Mouse (Mus musculus): ENCODE measurements around the gene Vac14. TPM values are rescaled to one million over a fixed set of nuclear protein-coding genes. Genes with fewer than 3 reads are reported as not detected.

Vac14 gene
- polyA plus RNA-seq, 1 experiment = 26.8 TPM

DNA sequence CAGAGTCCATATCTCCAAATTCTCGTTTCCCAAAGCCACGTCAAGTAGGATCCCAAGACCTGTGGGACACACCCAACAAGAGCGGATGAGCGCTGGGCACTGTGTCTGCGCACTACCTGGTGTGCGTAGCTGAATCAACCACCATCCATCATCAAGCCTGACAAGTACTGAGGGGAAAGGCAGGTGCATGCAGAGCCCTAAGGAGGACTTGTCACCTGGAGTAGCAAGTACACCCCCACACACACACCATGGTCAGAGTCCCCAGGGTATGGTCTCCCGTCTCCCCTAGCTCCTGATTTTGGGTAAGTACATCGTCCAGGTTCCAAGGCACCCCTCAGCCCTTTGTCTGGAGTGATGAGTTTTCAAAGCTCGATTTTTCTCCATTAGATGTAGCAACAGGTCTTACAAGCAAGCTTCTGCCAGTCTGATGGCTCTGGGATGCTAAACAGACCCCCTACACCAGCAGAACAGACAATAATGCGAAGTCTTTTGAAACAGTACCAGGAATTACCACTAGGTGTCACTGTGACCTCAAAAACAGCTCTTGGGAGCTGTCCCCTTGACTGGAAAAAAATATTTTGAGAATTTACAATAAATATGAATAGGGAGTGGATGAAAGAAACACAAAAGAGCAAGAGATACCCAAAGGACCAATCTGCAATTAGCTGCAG, 131.2 kb downstream of the Vac14 start:
- H3K79me2 ChIP-seq (ENCODE audit: control insufficient read depth, insufficient read depth) = no peaks in the 10 kb centered on the region
- no peaks in the 10 kb centered on the region for H3K27me3 ChIP-seq (ENCODE audit: control insufficient read depth, insufficient read depth, insufficient read length)
- no peak overlapping the region for H3K4me2 ChIP-seq (ENCODE audit: low read depth)
- no peaks in the 10 kb centered on the region for H3K36me3 ChIP-seq (ENCODE audit: control insufficient read depth, insufficient read depth)
- H3K4me3 ChIP-seq = no peak overlapping the region
- TF ChIP-seq E2F4 (IDR thresholded peaks at IDR 0.05; ENCODE audit: insufficient read depth) (no peak), TCF12 (IDR thresholded peaks at IDR 0.05; ENCODE audit: insufficient read depth, poor library complexity, severe bottlenecking) (no peak)
- no peak overlapping the region for H3ac ChIP-seq (ENCODE audit: control insufficient read depth, insufficient read length)

DNA sequence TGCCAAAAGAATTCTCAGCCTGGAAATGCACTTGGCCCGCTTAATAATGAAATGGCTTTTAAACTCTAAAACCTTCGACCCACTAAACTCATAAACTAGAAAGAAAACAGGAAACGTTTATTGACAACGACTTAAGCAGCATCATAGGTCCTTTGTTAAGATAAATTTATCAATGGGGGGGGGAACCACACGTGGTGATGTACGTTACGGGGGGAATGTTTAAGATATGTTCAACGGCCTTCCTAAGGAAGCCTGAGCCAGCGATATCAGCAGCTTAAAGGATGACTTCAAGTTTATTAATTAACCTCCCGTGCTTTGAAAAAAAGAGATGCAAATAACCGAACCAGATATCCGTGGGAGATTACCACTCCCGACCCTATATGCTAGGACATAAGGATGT, 131.9 kb downstream of the Vac14 start:
- no peak for TF ChIP-seq MYOG (IDR thresholded peaks at IDR 0.05; ENCODE audit: control insufficient read depth in 1 of 3, insufficient read depth in 1 of 3, insufficient read length in 2 of 3, low read depth in 2 of 3)
- no peak for TF ChIP-seq POLR2AphosphoS2 (IDR thresholded peaks at IDR 0.05; ENCODE audit: insufficient read length, low read depth)
- TF ChIP-seq MYOD1 (IDR thresholded peaks at IDR 0.05; ENCODE audit: control insufficient read depth in 1 of 3, insufficient read length in 2 of 3, low read depth in 2 of 3) = no peak
- no peak for TF ChIP-seq E2F4 (IDR thresholded peaks at IDR 0.05; ENCODE audit: insufficient read depth)
- TF ChIP-seq USF1 (IDR thresholded peaks at IDR 0.05; ENCODE audit: low read depth) = no peak
- no peak for TF ChIP-seq MAX (IDR thresholded peaks at IDR 0.05; ENCODE audit: low read depth)
- no peak for TF ChIP-seq CEBPB (IDR thresholded peaks at IDR 0.05; ENCODE audit: insufficient read depth, poor library complexity, severe bottlenecking)
- no peak for TF ChIP-seq TCF3 (IDR thresholded peaks at IDR 0.05; ENCODE audit: insufficient read length, low read depth)
- no peak for TF ChIP-seq TCF12 (IDR thresholded peaks at IDR 0.05; ENCODE audit: insufficient read depth, poor library complexity, severe bottlenecking)
- no peak for TF ChIP-seq SRF (IDR thresholded peaks at IDR 0.05; ENCODE audit: control insufficient read depth, insufficient read length, low read depth)
- no peak for TF ChIP-seq POLR2A (IDR thresholded peaks at IDR 0.05; ENCODE audit: insufficient read length, low read depth)
- no peak for TF ChIP-seq REST (IDR thresholded peaks at IDR 0.05; ENCODE audit: insufficient read depth, insufficient read length)
- H3K4me3 ChIP-seq = no peak overlapping the region
- no peak overlapping the region for H3K4me2 ChIP-seq (ENCODE audit: low read depth)
- H3K27me3 ChIP-seq (ENCODE audit: control insufficient read depth, insufficient read depth, insufficient read length) = no peaks in the 10 kb centered on the region
- no peak overlapping the region for H3ac ChIP-seq (ENCODE audit: control insufficient read depth, insufficient read length)
- no peaks in the 10 kb centered on the region for H3K36me3 ChIP-seq (ENCODE audit: control insufficient read depth, insufficient read depth)
- no peaks in the 10 kb centered on the region for H3K79me2 ChIP-seq (ENCODE audit: control insufficient read depth, insufficient read depth)

DNA sequence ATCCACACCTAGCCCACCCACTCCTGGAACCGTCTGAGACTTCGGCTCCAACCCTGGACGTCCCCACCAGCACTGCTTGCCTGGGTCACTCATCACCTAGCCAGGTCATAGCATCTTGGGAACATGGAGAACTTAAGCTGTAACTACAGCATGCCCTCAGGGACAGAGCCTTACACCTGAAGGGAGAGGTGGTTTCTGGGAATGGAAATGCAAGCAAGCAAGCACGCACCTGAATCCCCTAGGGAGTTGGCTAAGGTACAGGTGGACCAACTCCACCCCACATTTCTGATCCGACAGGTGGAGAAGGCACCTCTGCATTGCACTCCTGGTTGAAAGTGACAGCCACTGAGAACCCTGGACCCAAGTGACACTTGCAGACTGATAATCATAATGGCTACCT, 133.1 kb downstream of the Vac14 start:
- H3K4me2 ChIP-seq (ENCODE audit: low read depth) = no peak overlapping the region
- no peak overlapping the region for H3ac ChIP-seq (ENCODE audit: control insufficient read depth, insufficient read length)
- no peak for TF ChIP-seq SRF (IDR thresholded peaks at IDR 0.05; ENCODE audit: control insufficient read depth, insufficient read length, low read depth)
- TF ChIP-seq TCF12 (IDR thresholded peaks at IDR 0.05; ENCODE audit: insufficient read depth, poor library complexity, severe bottlenecking) = no peak
- no peak for TF ChIP-seq REST (IDR thresholded peaks at IDR 0.05; ENCODE audit: insufficient read depth, insufficient read length)
- no peak for TF ChIP-seq MYOG (IDR thresholded peaks at IDR 0.05; ENCODE audit: control insufficient read depth in 1 of 3, insufficient read depth in 1 of 3, insufficient read length in 2 of 3, low read depth in 2 of 3)
- TF ChIP-seq POLR2A (IDR thresholded peaks at IDR 0.05; ENCODE audit: insufficient read length, low read depth) = no peak
- no peak for TF ChIP-seq TCF3 (IDR thresholded peaks at IDR 0.05; ENCODE audit: insufficient read length, low read depth)
- no peak for TF ChIP-seq USF1 (IDR thresholded peaks at IDR 0.05; ENCODE audit: low read depth)
- TF ChIP-seq CEBPB (IDR thresholded peaks at IDR 0.05; ENCODE audit: insufficient read depth, poor library complexity, severe bottlenecking) = no peak
- TF ChIP-seq MYOD1 (IDR thresholded peaks at IDR 0.05; ENCODE audit: control insufficient read depth in 1 of 3, insufficient read length in 2 of 3, low read depth in 2 of 3) = no peak
- TF ChIP-seq MAX (IDR thresholded peaks at IDR 0.05; ENCODE audit: low read depth) = no peak
- no peak for TF ChIP-seq E2F4 (IDR thresholded peaks at IDR 0.05; ENCODE audit: insufficient read depth)
- TF ChIP-seq POLR2AphosphoS2 (IDR thresholded peaks at IDR 0.05; ENCODE audit: insufficient read length, low read depth) = no peak
- H3K4me3 ChIP-seq = no peak overlapping the region
- H3K36me3 ChIP-seq (ENCODE audit: control insufficient read depth, insufficient read depth) = no peaks in the 10 kb centered on the region
- H3K27me3 ChIP-seq (ENCODE audit: control insufficient read depth, insufficient read depth, insufficient read length) = no peaks in the 10 kb centered on the region
- no peaks in the 10 kb centered on the region for H3K79me2 ChIP-seq (ENCODE audit: control insufficient read depth, insufficient read depth)

DNA sequence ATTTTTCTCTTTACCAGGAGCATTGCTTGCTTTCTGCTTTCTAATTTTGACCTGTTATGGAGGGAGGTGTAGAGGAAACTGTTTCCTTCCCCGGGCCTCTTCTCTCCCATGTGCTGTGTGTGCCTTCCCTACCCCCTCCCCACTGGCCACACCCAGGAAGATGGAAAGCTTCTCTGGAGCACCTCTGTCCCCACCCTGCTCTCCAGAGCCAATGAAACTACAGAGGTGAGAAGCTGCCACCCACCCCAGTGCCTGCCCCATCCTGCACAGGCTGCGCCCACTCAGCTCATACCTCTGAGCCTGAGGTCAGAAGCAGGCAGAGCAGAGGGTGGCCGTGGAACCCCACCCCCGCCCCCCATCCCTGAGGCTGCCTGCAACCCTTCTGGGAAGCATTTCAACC, 136.3 kb downstream of the Vac14 start:
- H3K36me3 ChIP-seq (ENCODE audit: control insufficient read depth, insufficient read depth) = no peaks in the 10 kb centered on the region
- no peak overlapping the region for H3ac ChIP-seq (ENCODE audit: control insufficient read depth, insufficient read length)
- H3K27me3 ChIP-seq (ENCODE audit: control insufficient read depth, insufficient read depth, insufficient read length) = no peaks in the 10 kb centered on the region
- TF ChIP-seq REST (IDR thresholded peaks at IDR 0.05; ENCODE audit: insufficient read depth, insufficient read length) (no peak), USF1 (IDR thresholded peaks at IDR 0.05; ENCODE audit: low read depth) (no peak)
- no peaks in the 10 kb centered on the region for H3K79me2 ChIP-seq (ENCODE audit: control insufficient read depth, insufficient read depth)
- H3K4me2 ChIP-seq (ENCODE audit: low read depth) = no peak overlapping the region
- H3K4me3 ChIP-seq = no peak overlapping the region

DNA sequence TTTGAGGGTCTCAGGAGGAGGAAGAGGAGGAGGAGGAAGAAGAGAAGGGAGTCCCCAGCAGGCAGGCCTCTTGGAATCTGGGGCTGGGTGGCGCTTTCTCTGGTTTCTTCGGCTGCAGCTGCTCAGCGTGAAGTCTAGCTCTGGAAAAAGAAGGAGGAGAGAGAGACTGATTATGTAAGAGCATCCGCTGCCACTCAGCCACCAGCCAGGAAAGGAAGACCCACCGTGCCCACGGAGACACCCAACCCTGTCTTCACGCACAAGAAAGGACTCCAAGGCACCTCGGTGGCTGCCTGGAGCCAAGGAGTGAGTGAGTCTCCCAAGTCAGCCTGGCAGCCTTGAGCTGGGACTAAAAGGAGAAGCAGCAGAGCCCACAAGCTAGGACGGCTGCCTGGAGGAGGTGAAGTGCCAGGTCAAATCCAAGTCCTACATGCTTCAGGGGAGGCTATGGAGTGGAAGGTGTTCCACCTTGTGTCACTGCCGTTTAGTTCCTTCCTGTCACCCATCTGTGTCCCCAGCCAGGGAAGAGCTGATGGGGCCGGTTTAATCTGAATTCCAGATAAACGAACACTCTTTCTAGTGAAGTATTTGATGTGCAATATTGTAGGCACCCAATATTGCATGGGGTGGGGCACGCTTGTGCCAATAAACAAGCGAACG, 137.3 kb downstream of the Vac14 start:
- Histone ChIP-seq H3K36me3 (ENCODE audit: control insufficient read depth, insufficient read depth) (no peaks in the 10 kb centered on the region), H3K79me2 (ENCODE audit: control insufficient read depth, insufficient read depth) (no peaks in the 10 kb centered on the region), H3K4me3 (no peak overlapping the region), H3K4me2 (ENCODE audit: low read depth) (no peak overlapping the region), H3K27me3 (ENCODE audit: control insufficient read depth, insufficient read depth, insufficient read length) (no peaks in the 10 kb centered on the region), H3ac (ENCODE audit: control insufficient read depth, insufficient read length) (no peak overlapping the region)
- no peak for TF ChIP-seq USF1 (IDR thresholded peaks at IDR 0.05; ENCODE audit: low read depth)
- TF ChIP-seq MAX (IDR thresholded peaks at IDR 0.05; ENCODE audit: low read depth) = no peak
- TF ChIP-seq POLR2AphosphoS2 (IDR thresholded peaks at IDR 0.05; ENCODE audit: insufficient read length, low read depth) = no peak
- no peak for TF ChIP-seq REST (IDR thresholded peaks at IDR 0.05; ENCODE audit: insufficient read depth, insufficient read length)
- TF ChIP-seq CEBPB (IDR thresholded peaks at IDR 0.05; ENCODE audit: insufficient read depth, poor library complexity, severe bottlenecking) = no peak
- no peak for TF ChIP-seq SRF (IDR thresholded peaks at IDR 0.05; ENCODE audit: control insufficient read depth, insufficient read length, low read depth)
- no peak for TF ChIP-seq POLR2A (IDR thresholded peaks at IDR 0.05; ENCODE audit: insufficient read length, low read depth)
- TF ChIP-seq MYOG (IDR thresholded peaks at IDR 0.05; ENCODE audit: control insufficient read depth in 1 of 3, insufficient read depth in 1 of 3, insufficient read length in 2 of 3, low read depth in 2 of 3) = no peak
- no peak for TF ChIP-seq TCF12 (IDR thresholded peaks at IDR 0.05; ENCODE audit: insufficient read depth, poor library complexity, severe bottlenecking)
- no peak for TF ChIP-seq TCF3 (IDR thresholded peaks at IDR 0.05; ENCODE audit: insufficient read length, low read depth)
- TF ChIP-seq E2F4 (IDR thresholded peaks at IDR 0.05; ENCODE audit: insufficient read depth) = no peak
- TF ChIP-seq MYOD1 (IDR thresholded peaks at IDR 0.05; ENCODE audit: control insufficient read depth in 1 of 3, insufficient read length in 2 of 3, low read depth in 2 of 3) = no peak

Data from myocyte (in vitro differentiated cells).